Mouse (Mus musculus) forebrain, embryonic 15.5 days (tissue): ENCODE results near the gene Eed. TPM values are rescaled to one million over a fixed set of nuclear protein-coding genes. Genes with fewer than 3 reads are reported as not detected.

Experiments used
- ATAC-seq: fragments of 200-750 bp; cut with Nextera tagmentation; replicated peaks from 2 replicates; pipeline ENCODE4 v1.8.0; 2017; ENCODE audit warnings: mild to moderate bottlenecking, moderate TSS enrichment, moderate library complexity
- H3K27ac ChIP-seq: fragments of 300-500 bp; sonication (generic); replicated peaks from 2 replicates; pipeline ENCODE4 v1.5.1; 2015; ENCODE audit warnings: mild to moderate bottlenecking, inconsistent platforms
- H3K27me3 ChIP-seq: fragments of 300-500 bp; sonication (generic); 2 replicates; pipeline ENCODE4 v1.6.1; 2015; ENCODE audit warnings: inconsistent platforms
- H3K36me3 ChIP-seq: fragments of 300-500 bp; sonication (generic); 2 replicates; pipeline ENCODE4 v1.6.1; 2015; ENCODE audit warnings: mild to moderate bottlenecking, inconsistent platforms
- H3K4me1 ChIP-seq: fragments of 300-500 bp; sonication (generic); 2 replicates; pipeline ENCODE4 v1.6.1; 2015; ENCODE audit warnings: inconsistent platforms
- H3K4me2 ChIP-seq: fragments of 300-500 bp; sonication (generic); replicated peaks from 2 replicates; pipeline ENCODE4 v1.6.1; 2015; ENCODE audit warnings: mild to moderate bottlenecking, inconsistent platforms
- H3K4me3 ChIP-seq: fragments of 300-500 bp; sonication (generic); 2 replicates; pipeline ENCODE4 v1.5.1; 2015; ENCODE audit warnings: mild to moderate bottlenecking, inconsistent platforms
- H3K9ac ChIP-seq: fragments of 300-500 bp; sonication (generic); replicated peaks from 2 replicates; pipeline ENCODE4 v1.6.1; 2015; ENCODE audit warnings: mild to moderate bottlenecking, inconsistent platforms
- H3K9me3 ChIP-seq: fragments of 300-500 bp; sonication (generic); 2 replicates; pipeline ENCODE4 v1.6.1; 2016; ENCODE audit warnings: inconsistent platforms
- WGBS: fragments of 180-500 bp; shearing (Covaris S2); methylation state at CpG from one replicate; pipeline ENCODE4 v1.1.7; 2015; ENCODE audit warnings: mixed read lengths; 5-methylcytosine and 5-hydroxymethylcytosine counted together
- polyA plus RNA-seq: library from polyadenylated mRNA; unstranded; fragments of >200 nt; fragmentation: Nextera tagmentation; extraction: Ambion mirVana; gene quantifications from 2 replicates; pipeline ENCODE4 v1.2.1, GENCODE M21; 2015

Gene Eed
- 41.5 and 44.0 TPM in 2 replicates for polyA plus RNA-seq

- under 1% methylated on average over 83 of the region's 87 CpGs for WGBS
- peaks cover 24% of the 10 kb centered on the region for H3K4me1 ChIP-seq
- peak within 1 kb of the TSS; percentile 95 for H3K4me3 ChIP-seq
- peak within 1 kb of the TSS; percentile 95 for H3K9ac ChIP-seq
- H3K27me3 ChIP-seq, result no peaks in the 10 kb centered on the region
- peaks cover 5% of the 10 kb centered on the region; the same call in 1 of the 2 replicates for H3K36me3 ChIP-seq
- H3K4me2 ChIP-seq, result peak within 1 kb of the TSS; percentile 71
- H3K9me3 ChIP-seq, result no peaks in the 10 kb centered on the region
- ATAC-seq, result peak; percentile 93
- H3K27ac ChIP-seq, result peak within 1 kb of the TSS; percentile 100
These were observed at the start of gene Eed for GRCm38 (mm10) chr7:89980485-89981422. TSS of gene Eed (minus strand) at chr7:89980983.

- 37% methylated on average over 20 of the region's 20 CpGs for WGBS
- Histone ChIP-seq H3K4me3 (0 out of 2 replicates have a peak overlapping the region, but pooled peaks have one; percentile 2), H3K36me3 (no peaks in the 10 kb centered on the region), H3K4me2 (peak overlapping the region; percentile 19), H3K27me3 (no peaks in the 10 kb centered on the region), H3K9me3 (no peaks in the 10 kb centered on the region), H3K27ac (peak overlapping the region; percentile 91), H3K9ac (peak overlapping the region; percentile 23; the same call in 1 of the 2 replicates), H3K4me1 (peaks cover 24% of the 10 kb centered on the region)
- peak; percentile 54 for ATAC-seq
These were observed 49.0 kb upstream of the Eed start for GRCm38 (mm10) chr7:90029548-90030485.

DNA sequence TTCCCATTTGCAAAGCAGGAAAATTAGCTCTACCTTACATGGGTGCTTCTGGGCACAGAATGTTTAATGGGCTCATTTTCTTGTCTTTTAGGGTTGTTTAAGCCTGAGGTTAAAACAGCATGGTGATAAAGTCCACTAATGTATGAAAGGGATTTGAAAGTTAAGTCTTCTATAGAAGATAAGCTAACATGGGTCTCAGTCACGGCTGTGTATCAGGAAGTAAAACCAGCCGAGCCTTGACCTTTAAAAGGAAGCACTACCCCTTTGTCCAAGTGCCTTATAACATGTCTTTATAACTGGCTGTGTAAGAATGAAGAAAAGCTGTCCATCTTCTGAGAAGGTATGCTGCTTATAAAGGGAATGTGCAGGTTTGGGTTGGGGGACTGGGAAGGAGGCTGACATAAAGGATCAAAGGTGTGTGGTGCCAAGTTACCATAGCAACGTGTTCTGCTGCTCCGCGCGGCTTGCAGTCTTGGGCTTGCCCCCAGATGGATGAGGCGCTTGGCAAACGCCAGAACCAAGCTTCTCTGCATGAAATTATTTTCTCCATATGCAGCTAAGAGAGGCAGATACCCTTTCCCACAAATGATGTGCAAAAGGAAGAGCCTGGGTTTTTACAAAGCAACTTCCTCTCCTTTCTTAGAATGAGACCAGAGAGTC is 48.2 kb upstream of the Eed start:
- no peaks in the 10 kb centered on the region for H3K9me3 ChIP-seq
- WGBS, result 2% methylated on average over 8 of the region's 8 CpGs

GRCm38 (mm10) chr7:90024975-90025374 is 44.2 kb upstream of the Eed start:
- ATAC-seq, result no peak
- no peaks in the 10 kb centered on the region for H3K27me3 ChIP-seq

More for the DNA sequence above, 48.2 kb upstream of the Eed start:
- Histone ChIP-seq H3K4me1 (peaks cover 24% of the 10 kb centered on the region), H3K27me3 (no peaks in the 10 kb centered on the region), H3K4me2 (peak overlapping the region; percentile 19), H3K4me3 (0 out of 2 replicates have a peak overlapping the region, but pooled peaks have one; percentile 2), H3K9ac (peak overlapping the region; percentile 14; the same call in 1 of the 2 replicates), H3K36me3 (no peaks in the 10 kb centered on the region), H3K27ac (peak overlapping the region; percentile 91)
- ATAC-seq, result peak; percentile 96

DNA sequence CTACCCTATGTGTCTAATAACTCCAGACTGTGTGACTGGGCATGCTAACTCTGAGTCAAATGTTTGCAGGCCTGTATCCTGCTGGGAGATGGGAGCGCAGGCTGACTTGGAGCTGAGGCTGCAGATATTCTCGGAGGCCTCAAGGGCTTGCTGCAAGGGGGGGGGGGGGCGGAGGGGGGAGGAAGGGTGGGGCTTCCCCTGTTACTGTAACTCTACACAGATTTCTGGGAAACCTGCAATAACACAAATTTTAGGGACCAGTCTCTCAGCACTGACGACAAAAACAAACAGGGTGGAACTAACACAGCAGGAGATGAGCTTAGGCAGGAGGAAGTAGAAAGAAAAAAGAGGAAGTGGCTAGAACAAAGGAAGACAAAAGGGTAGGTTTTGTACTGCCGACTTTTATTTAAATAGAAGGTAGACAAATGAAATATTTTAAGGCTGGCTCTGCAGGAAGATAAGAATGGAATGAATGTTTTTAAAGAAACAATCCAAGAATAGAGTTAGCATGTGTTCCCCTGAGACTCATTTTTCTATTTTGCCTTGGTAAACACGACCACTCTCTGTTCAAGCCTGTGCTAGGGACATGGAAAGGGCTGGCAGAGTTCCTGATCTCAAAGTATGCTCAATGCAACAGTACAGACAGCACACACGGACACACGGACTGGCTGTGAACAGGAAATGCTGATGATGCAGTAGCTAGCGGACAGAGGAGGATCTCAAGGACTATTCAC is 42.4 kb upstream of the Eed start:
- Histone ChIP-seq H3K27me3 (no peaks in the 10 kb centered on the region), H3K36me3 (no peaks in the 10 kb centered on the region), H3K4me2 (no peak overlapping the region), H3K27ac (no peak overlapping the region), H3K4me1 (no peaks in the 10 kb centered on the region), H3K9me3 (no peaks in the 10 kb centered on the region), H3K9ac (no peak overlapping the region), H3K4me3 (no peak overlapping the region)
- ATAC-seq, result no peak
- 55% methylated on average over 8 of the region's 9 CpGs for WGBS

More at GRCm38 (mm10) chr7:90024975-90025374, 44.2 kb upstream of the Eed start:
- WGBS, result 48% methylated on average over 6 of the region's 6 CpGs
- Histone ChIP-seq H3K36me3 (no peaks in the 10 kb centered on the region), H3K27ac (no peak overlapping the region), H3K4me2 (no peak overlapping the region), H3K9me3 (no peaks in the 10 kb centered on the region), H3K4me3 (no peak overlapping the region), H3K4me1 (peaks cover 15% of the 10 kb centered on the region), H3K9ac (no peak overlapping the region)

- no peak for ATAC-seq
- no peak overlapping the region for H3K4me3 ChIP-seq
- H3K27ac ChIP-seq, result no peak overlapping the region
- H3K9ac ChIP-seq, result no peak overlapping the region
- 89% methylated on average over 6 of the region's 6 CpGs for WGBS
- no peaks in the 10 kb centered on the region for H3K9me3 ChIP-seq
- no peak overlapping the region for H3K4me2 ChIP-seq
- no peaks in the 10 kb centered on the region for H3K27me3 ChIP-seq
- 0 out of 2 replicates have a peak, but pooled peaks cover 3% of the 10 kb centered on the region for H3K4me1 ChIP-seq
- no peaks in the 10 kb centered on the region for H3K36me3 ChIP-seq
These were observed 39.5 kb upstream of the Eed start for GRCm38 (mm10) chr7:90020331-90020730.

- no peak for ATAC-seq
- H3K36me3 ChIP-seq, result no peaks in the 10 kb centered on the region
- no peaks in the 10 kb centered on the region for H3K9me3 ChIP-seq
- no peaks in the 10 kb centered on the region for H3K27me3 ChIP-seq
- 88% methylated on average over 10 of the region's 10 CpGs for WGBS
- no peak overlapping the region for H3K27ac ChIP-seq
- no peak overlapping the region for H3K4me3 ChIP-seq
- H3K4me1 ChIP-seq, result 0 out of 2 replicates have a peak, but pooled peaks cover 3% of the 10 kb centered on the region
- H3K9ac ChIP-seq, result no peak overlapping the region
- no peak overlapping the region for H3K4me2 ChIP-seq
These were observed 38.8 kb upstream of the Eed start for GRCm38 (mm10) chr7:90019570-90019969.

DNA sequence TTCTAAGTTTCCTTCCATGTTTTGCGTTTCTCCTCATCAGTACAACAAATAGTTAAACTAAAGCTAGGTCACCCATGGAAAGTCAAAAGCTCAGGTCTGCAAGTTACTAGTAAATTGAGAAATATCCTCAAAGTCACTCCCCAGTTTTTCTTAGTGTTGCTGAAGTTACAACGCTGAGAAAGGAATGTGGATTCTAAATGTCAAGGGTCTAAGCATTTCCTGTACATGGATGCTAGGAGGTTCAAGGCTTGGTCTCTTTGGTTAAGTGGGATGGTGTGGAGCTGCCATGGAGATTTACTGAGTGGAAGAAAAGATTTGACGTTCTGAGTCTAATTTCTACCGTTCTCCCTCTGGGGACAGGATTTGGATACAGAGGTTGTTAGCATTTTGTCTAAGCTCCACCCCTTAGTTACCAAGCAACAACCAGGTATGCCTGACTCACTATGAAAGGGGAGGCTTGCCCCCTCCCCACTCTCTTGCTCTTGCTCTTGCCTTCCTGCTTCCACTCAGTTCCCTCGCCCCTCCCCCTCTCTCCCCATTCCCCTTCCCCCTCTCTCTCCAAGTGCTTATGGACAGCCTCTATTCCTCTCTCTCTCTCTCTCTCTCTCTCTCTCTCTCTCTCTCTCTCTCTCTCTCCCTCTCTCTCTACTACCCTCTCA is 36.3 kb upstream of the Eed start:
- Histone ChIP-seq H3K4me1 (0 out of 2 replicates have a peak, but pooled peaks cover 3% of the 10 kb centered on the region), H3K27me3 (no peaks in the 10 kb centered on the region), H3K9me3 (no peaks in the 10 kb centered on the region), H3K36me3 (no peaks in the 10 kb centered on the region), H3K4me3 (no peak overlapping the region), H3K9ac (no peak overlapping the region), H3K27ac (no peak overlapping the region), H3K4me2 (no peak overlapping the region)
- WGBS, result 31% methylated on average over 4 of the region's 5 CpGs
- 0 out of 2 replicates have a peak, but pooled peaks have one; percentile 6 for ATAC-seq

DNA sequence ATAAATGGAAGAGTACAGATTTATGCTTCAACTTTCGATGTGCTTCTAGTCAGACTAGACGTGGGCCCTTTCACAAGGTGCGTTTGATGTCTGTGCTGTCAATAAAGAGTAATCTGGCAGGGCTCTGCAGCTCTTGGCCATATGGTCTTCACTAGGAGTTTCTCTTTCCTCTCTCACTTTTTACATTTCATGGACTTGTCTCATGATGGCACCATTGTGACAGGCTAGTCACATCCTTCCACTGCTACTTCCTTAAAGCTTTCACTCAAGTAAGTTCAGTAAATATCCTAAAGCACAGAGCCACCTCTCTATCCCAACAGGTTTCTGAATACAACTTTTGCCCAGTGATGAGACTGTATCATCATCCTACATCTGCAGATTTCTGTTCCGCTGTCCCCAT is 35.7 kb upstream of the Eed start:
- ATAC-seq, result no peak
- Histone ChIP-seq H3K27ac (no peak overlapping the region), H3K9ac (no peak overlapping the region), H3K4me2 (no peak overlapping the region), H3K4me1 (0 out of 2 replicates have a peak, but pooled peaks cover 3% of the 10 kb centered on the region), H3K4me3 (no peak overlapping the region), H3K27me3 (no peaks in the 10 kb centered on the region), H3K36me3 (no peaks in the 10 kb centered on the region), H3K9me3 (no peaks in the 10 kb centered on the region)
- 61% methylated on average over 4 of the region's 4 CpGs for WGBS
